Mouse (Mus musculus) CD4-positive, CD25-positive, alpha-beta regulatory T cell, adult 9 weeks (primary cell): ENCODE data around the gene Fiz1. TPM values are rescaled to one million over a fixed set of nuclear protein-coding genes. Genes with fewer than 3 reads are reported as not detected.

Experiments used
- polyA plus RNA-seq: library from polyadenylated mRNA; unstranded; fragments of 100-300 nt; shearing (Covaris generic); gene quantifications from one replicate; pipeline ENCODE4 v1.2.1, GENCODE M21; 2017

Fiz1 gene
- polyA plus RNA-seq: 29.7 TPM

GRCm38 (mm10) chr7:5014251-5015117 lies at the start of gene Fiz1, which contains the start of gene Zfp524:
Fiz1 (minus strand) TSS chr7:5014697.
Zfp524 (plus strand) TSS chr7:5014415.

GRCm38 (mm10) chr7:5061774-5062359 lies 47.4 kb upstream of the Fiz1 start, which contains the start of gene U2af2:
U2af2 (plus strand) TSS chr7:5062143.

GRCm38 (mm10) chr7:5051193-5052192 lies 37.0 kb upstream of the Fiz1 start, which contains the start of gene Zfp580:
Zfp580 (plus strand) TSS chr7:5051538.

GRCm38 (mm10) chr7:5038109-5038732 lies 23.7 kb upstream of the Fiz1 start, which contains the start of gene Zfp784:
Zfp784 (minus strand) TSS chr7:5038446.

GRCm38 (mm10) chr7:5033818-5034217 lies 19.3 kb upstream of the Fiz1 start, which contains the start of gene 4632433K11Rik:
4632433K11Rik (plus strand) TSS chr7:5034118.

GRCm38 (mm10) chr7:5020000-5020681 lies 5.6 kb upstream of the Fiz1 start, which contains the start of the genes Zfp865 and Ccdc106:
Zfp865 (plus strand) TSS chr7:5020376.
Ccdc106 (plus strand) TSS chr7:5020553.

GRCm38 (mm10) chr7:5015118-5016001 lies 863 bp upstream of the Fiz1 start, which contains the start of gene Gm44973:
Gm44973 (plus strand) TSS chr7:5015496.

GRCm38 (mm10) chr7:4996003-4996895 lies 18.2 kb downstream of the Fiz1 start, which contains the start of gene Zfp579:
Zfp579 (minus strand) TSS chr7:4996158.

GRCm38 (mm10) chr7:4971068-4971467 lies 43.4 kb downstream of the Fiz1 start, which contains the start of gene Sbk3:
Sbk3 (minus strand) TSS chr7:4971168.

GRCm38 (mm10) chr7:4964272-4964671 lies 50.2 kb downstream of the Fiz1 start, which contains the start of gene Sbk2:
Sbk2 (minus strand) TSS chr7:4964406.

Other genes with a start within 250 kb of the Fiz1 start
- not detected for gene Fam71e2, start 243.4 kb downstream of the Fiz1 start, polyA plus RNA-seq
- not detected for gene Il11, start 231.8 kb downstream of the Fiz1 start, polyA plus RNA-seq
- not detected for gene Tmem190, start 231.8 kb downstream of the Fiz1 start, polyA plus RNA-seq
- 0.46 TPM for gene Tmem238, start 225.0 kb downstream of the Fiz1 start, polyA plus RNA-seq
- 535 TPM for gene Rpl28, start 221.8 kb downstream of the Fiz1 start, polyA plus RNA-seq
- 80.0 TPM for gene Ube2s, start 202.1 kb downstream of the Fiz1 start, polyA plus RNA-seq
- gene Shisa7, start 170.0 kb downstream of the Fiz1 start, polyA plus RNA-seq: not detected
- gene Isoc2b, start 144.4 kb downstream of the Fiz1 start, polyA plus RNA-seq: 44.2 TPM
- 1.1 TPM for gene Isoc2a, start 137.5 kb downstream of the Fiz1 start, polyA plus RNA-seq
- gene Gm36210, start 108.2 kb downstream of the Fiz1 start, polyA plus RNA-seq: not detected
- 1.9 TPM for gene Zfp628, start 99.5 kb downstream of the Fiz1 start, polyA plus RNA-seq
- 0.71 TPM for gene Nat14, start 92.7 kb downstream of the Fiz1 start, polyA plus RNA-seq
- not detected for gene Ssc5d, start 88.9 kb downstream of the Fiz1 start, polyA plus RNA-seq
- gene Sbk2, start 50.3 kb downstream of the Fiz1 start, polyA plus RNA-seq: 0.43 TPM
- gene Sbk3, start 43.5 kb downstream of the Fiz1 start, polyA plus RNA-seq: not detected
- 12.8 TPM for gene Zfp579, start 18.5 kb downstream of the Fiz1 start, polyA plus RNA-seq
- 31.7 TPM for gene Zfp524, start 282 bp downstream of the Fiz1 start, polyA plus RNA-seq
- 17.0 TPM for gene Gm44973, start 799 bp upstream of the Fiz1 start, polyA plus RNA-seq
- 10.5 TPM for gene Zfp865, start 5.7 kb upstream of the Fiz1 start, polyA plus RNA-seq
- gene Ccdc106, start 5.9 kb upstream of the Fiz1 start, polyA plus RNA-seq: not detected
- gene 4632433K11Rik, start 19.4 kb upstream of the Fiz1 start, polyA plus RNA-seq: not detected
- 5.3 TPM for gene Zfp784, start 23.7 kb upstream of the Fiz1 start, polyA plus RNA-seq
- gene Zfp580, start 36.8 kb upstream of the Fiz1 start, polyA plus RNA-seq: 1.2 TPM
- 105 TPM for gene U2af2, start 47.4 kb upstream of the Fiz1 start, polyA plus RNA-seq
- 14.3 TPM for gene Epn1, start 65.5 kb upstream of the Fiz1 start, polyA plus RNA-seq
- not detected for gene Rfpl4, start 102.3 kb upstream of the Fiz1 start, polyA plus RNA-seq
- not detected for gene Rasl2-9, start 111.3 kb upstream of the Fiz1 start, polyA plus RNA-seq
- gene Vmn1r55, start 135.0 kb upstream of the Fiz1 start, polyA plus RNA-seq: 0.05 TPM
- not detected for gene Vmn1r56, start 182.1 kb upstream of the Fiz1 start, polyA plus RNA-seq
- gene Vmn1r57, start 203.8 kb upstream of the Fiz1 start, polyA plus RNA-seq: not detected